Mouse (Mus musculus): ENCODE data around the gene Hydin. TPM values are rescaled to one million over a fixed set of nuclear protein-coding genes. Genes with fewer than 3 reads are reported as not detected.

The Hydin gene
- total and polyA plus RNA-seq, 2 experiments from 2014 or later, result 0.39 to 0.73 TPM

GRCm38 (mm10) chr8:110419711-110420110 is 152.9 kb downstream of the Hydin start:
- Histone ChIP-seq H3K27ac (no peak overlapping the region), H3K9ac (replicated peaks; ENCODE audit: low read length) (no peak overlapping the region), H3K9me3 (ENCODE audit: low read length) (no peaks in the 10 kb centered on the region), H3K36me3 (ENCODE audit: insufficient read depth, low read length) (no peaks in the 10 kb centered on the region), H3K27me3 (ENCODE audit: insufficient read depth, low read length) (no peaks in the 10 kb centered on the region), H3K4me1 (ENCODE audit: insufficient read depth, low read length) (no peaks in the 10 kb centered on the region), H3K4me3 (ENCODE audit: low read length) (no peak overlapping the region), H3K4me2 (ENCODE audit: low read depth, low read length) (no peak overlapping the region)
- 87% methylated on average over 5 of the region's 5 CpGs for WGBS
- DNase-seq (ENCODE audit: low spot score) (no peak), ATAC-seq (no peak)
- no peak for TF ChIP-seq CTCF (IDR thresholded peaks at IDR 0.05; ENCODE audit: low read depth)

- no peaks in the 10 kb centered on the region for H3K9me3 ChIP-seq (ENCODE audit: low read length)
- ATAC-seq (no peak), DNase-seq (ENCODE audit: low spot score) (no peak)
- TF ChIP-seq CTCF (IDR thresholded peaks at IDR 0.05; ENCODE audit: low read depth), result no peak
- no peak overlapping the region for H3K9ac ChIP-seq (replicated peaks; ENCODE audit: low read length)
- 86% methylated on average over 3 of the region's 3 CpGs for WGBS
- no peaks in the 10 kb centered on the region for H3K36me3 ChIP-seq (ENCODE audit: insufficient read depth, low read length)
- no peaks in the 10 kb centered on the region for H3K27me3 ChIP-seq (ENCODE audit: insufficient read depth, low read length)
- H3K4me2 ChIP-seq (ENCODE audit: low read depth, low read length), result no peak overlapping the region
- no peak overlapping the region for H3K4me3 ChIP-seq (ENCODE audit: low read length)
- H3K27ac ChIP-seq, result no peak overlapping the region
- no peaks in the 10 kb centered on the region for H3K4me1 ChIP-seq (ENCODE audit: insufficient read depth, low read length)
Observed at GRCm38 (mm10) chr8:110420221-110420620, 153.4 kb downstream of the Hydin start.

- 81% methylated on average over 8 of the region's 8 CpGs for WGBS
- Histone ChIP-seq H3K4me3 (ENCODE audit: low read length) (no peak overlapping the region), H3K36me3 (ENCODE audit: insufficient read depth, low read length) (no peaks in the 10 kb centered on the region), H3K4me1 (ENCODE audit: insufficient read depth, low read length) (no peaks in the 10 kb centered on the region), H3K9ac (replicated peaks; ENCODE audit: low read length) (no peak overlapping the region), H3K9me3 (ENCODE audit: low read length) (no peaks in the 10 kb centered on the region), H3K4me2 (ENCODE audit: low read depth, low read length) (no peak overlapping the region), H3K27ac (no peak overlapping the region), H3K27me3 (ENCODE audit: insufficient read depth, low read length) (no peaks in the 10 kb centered on the region)
- DNase-seq (ENCODE audit: low spot score) (no peak), ATAC-seq (no peak)
- TF ChIP-seq CTCF (IDR thresholded peaks at IDR 0.05; ENCODE audit: low read depth), result no peak
Observed at GRCm38 (mm10) chr8:110424146-110424545, 157.4 kb downstream of the Hydin start.

- ATAC-seq (no peak), DNase-seq (ENCODE audit: low spot score) (no peak)
- Histone ChIP-seq H3K36me3 (ENCODE audit: insufficient read depth, low read length) (no peaks in the 10 kb centered on the region), H3K27ac (no peak overlapping the region), H3K4me3 (ENCODE audit: low read length) (no peak overlapping the region), H3K4me2 (ENCODE audit: low read depth, low read length) (no peak overlapping the region), H3K9me3 (ENCODE audit: low read length) (no peaks in the 10 kb centered on the region), H3K4me1 (ENCODE audit: insufficient read depth, low read length) (no peaks in the 10 kb centered on the region), H3K27me3 (ENCODE audit: insufficient read depth, low read length) (no peaks in the 10 kb centered on the region), H3K9ac (replicated peaks; ENCODE audit: low read length) (no peak overlapping the region)
- TF ChIP-seq CTCF (IDR thresholded peaks at IDR 0.05; ENCODE audit: low read depth), result no peak
- WGBS, result 89% methylated on average over 3 of the region's 3 CpGs
Observed at GRCm38 (mm10) chr8:110431340-110431739, 164.6 kb downstream of the Hydin start.

GRCm38 (mm10) chr8:110440528-110440927 is 173.8 kb downstream of the Hydin start:
- no peak overlapping the region for H3K4me3 ChIP-seq (ENCODE audit: low read length)
- TF ChIP-seq CTCF (IDR thresholded peaks at IDR 0.05; ENCODE audit: low read depth), result no peak
- no peak overlapping the region for H3K27ac ChIP-seq
- 68% methylated on average over 4 of the region's 4 CpGs for WGBS
- H3K4me1 ChIP-seq (ENCODE audit: insufficient read depth, low read length), result no peaks in the 10 kb centered on the region
- no peaks in the 10 kb centered on the region for H3K36me3 ChIP-seq (ENCODE audit: insufficient read depth, low read length)
- 0 out of 2 replicates have a peak overlapping the region, but pooled peaks have one; percentile 3 for H3K4me2 ChIP-seq (ENCODE audit: low read depth, low read length)
- no peak overlapping the region for H3K9ac ChIP-seq (replicated peaks; ENCODE audit: low read length)
- DNase-seq (ENCODE audit: low spot score), result peak; percentile 43
- no peak for ATAC-seq
- no peaks in the 10 kb centered on the region for H3K27me3 ChIP-seq (ENCODE audit: insufficient read depth, low read length)
- no peaks in the 10 kb centered on the region for H3K9me3 ChIP-seq (ENCODE audit: low read length)

GRCm38 (mm10) chr8:110444276-110444675 is 177.5 kb downstream of the Hydin start:
- Histone ChIP-seq H3K9me3 (ENCODE audit: low read length) (no peaks in the 10 kb centered on the region), H3K4me2 (ENCODE audit: low read depth, low read length) (no peak overlapping the region), H3K9ac (replicated peaks; ENCODE audit: low read length) (no peak overlapping the region), H3K4me3 (ENCODE audit: low read length) (no peak overlapping the region), H3K27me3 (ENCODE audit: insufficient read depth, low read length) (no peaks in the 10 kb centered on the region), H3K27ac (no peak overlapping the region), H3K36me3 (ENCODE audit: insufficient read depth, low read length) (no peaks in the 10 kb centered on the region), H3K4me1 (ENCODE audit: insufficient read depth, low read length) (no peaks in the 10 kb centered on the region)
- 92% methylated on average over 2 of the region's 2 CpGs for WGBS
- DNase-seq (ENCODE audit: low spot score) (no peak), ATAC-seq (no peak)
- no peak for TF ChIP-seq CTCF (IDR thresholded peaks at IDR 0.05; ENCODE audit: low read depth)

- no peak overlapping the region for H3K27ac ChIP-seq
- ATAC-seq, result no peak
- H3K4me2 ChIP-seq (ENCODE audit: low read depth, low read length), result no peak overlapping the region
- WGBS, result 88% methylated on average over 6 of the region's 6 CpGs
- no peak overlapping the region for H3K9ac ChIP-seq (replicated peaks; ENCODE audit: low read length)
- no peaks in the 10 kb centered on the region for H3K27me3 ChIP-seq (ENCODE audit: insufficient read depth, low read length)
- H3K9me3 ChIP-seq (ENCODE audit: low read length), result no peaks in the 10 kb centered on the region
- no peak for DNase-seq (ENCODE audit: low spot score)
- H3K4me3 ChIP-seq (ENCODE audit: low read length), result no peak overlapping the region
- no peaks in the 10 kb centered on the region for H3K36me3 ChIP-seq (ENCODE audit: insufficient read depth, low read length)
- H3K4me1 ChIP-seq (ENCODE audit: insufficient read depth, low read length), result no peaks in the 10 kb centered on the region
- no peak for TF ChIP-seq CTCF (IDR thresholded peaks at IDR 0.05; ENCODE audit: low read depth)
Observed at GRCm38 (mm10) chr8:110450463-110450862, 183.7 kb downstream of the Hydin start.

Measured in hindbrain, postnatal 0 days (tissue).